Mouse (Mus musculus) small intestine, adult 2 months (tissue): ENCODE data around the gene Trim33. TPM values are rescaled to one million over a fixed set of nuclear protein-coding genes. Genes with fewer than 3 reads are reported as not detected.

Source experiments
- H3K27ac ChIP-seq: fragments of 200-500 bp; 2 replicates; pipeline ENCODE4 v1.5.1; 2012; ENCODE audit warnings: low read depth, low read length, control low read depth, inconsistent platforms; ENCODE audit not compliant: insufficient read depth
- H3K27me3 ChIP-seq: fragments of 200-500 bp; 2 replicates; pipeline ENCODE4 v1.6.1; 2012; ENCODE audit warnings: mild to moderate bottlenecking, moderate library complexity, low read length, inconsistent platforms; ENCODE audit not compliant: control insufficient read depth, insufficient read depth
- H3K36me3 ChIP-seq: fragments of 200-500 bp; 2 replicates; pipeline ENCODE4 v1.6.1; 2012; ENCODE audit warnings: mild to moderate bottlenecking, low read length, control low read depth, inconsistent platforms; ENCODE audit not compliant: control insufficient read depth, insufficient read depth
- H3K4me1 ChIP-seq: fragments of 200-500 bp; 2 replicates; pipeline ENCODE4 v1.6.1; 2012; ENCODE audit warnings: low read length, inconsistent platforms, mixed read lengths; ENCODE audit not compliant: control insufficient read depth, insufficient read depth, insufficient read length
- H3K4me3 ChIP-seq: fragments of 200-500 bp; 2 replicates; pipeline ENCODE4 v1.5.1; 2012; ENCODE audit warnings: low read depth, mild to moderate bottlenecking, control low read depth, inconsistent platforms, low read length, moderate library complexity
- CTCF ChIP-seq: fragments of 200-500 bp; IDR thresholded peaks from 2 replicates; pipeline ENCODE4 v1.5.1; 2012; ENCODE audit warnings: low read depth, mild to moderate bottlenecking, control low read depth, inconsistent platforms, low read length, moderate library complexity, mixed read lengths; ENCODE audit not compliant: insufficient replicate concordance, insufficient read length; ENCODE audit errors: extremely low read depth
- POLR2A ChIP-seq: fragments of 200-500 bp; IDR thresholded peaks from 2 replicates; pipeline ENCODE4 v1.6.1; 2012; ENCODE audit warnings: low read depth, mild to moderate bottlenecking, control low read depth, inconsistent platforms, low read length, moderate library complexity
- WGBS: fragments of 180-500 bp; shearing (Covaris S2); methylation state at CpG from one replicate; pipeline ENCODE4 v1.1.7; 2018; 5-methylcytosine and 5-hydroxymethylcytosine counted together
- polyA plus RNA-seq: library from polyadenylated mRNA; depleted of rRNA; stranded (reverse); fragments of >200 nt; gene quantifications from 2 replicates; pipeline ENCODE4 v1.2.3, GENCODE M21; 2012

Gene Trim33
- polyA plus RNA-seq, 1 experiment: 4.7 TPM

- no peaks in the 10 kb centered on the region for H3K36me3 ChIP-seq
- no peak overlapping the region for H3K27ac ChIP-seq
- H3K4me3 ChIP-seq: no peak overlapping the region
- TF ChIP-seq CTCF (no peak), POLR2A (no peak)
- H3K4me1 ChIP-seq: no peaks in the 10 kb centered on the region
- 79% methylated on average over 11 of the region's 11 CpGs for WGBS
- no peaks in the 10 kb centered on the region for H3K27me3 ChIP-seq
Observed at GRCm38 (mm10) chr3:103364182-103364945, 85.3 kb downstream of the Trim33 start.

GRCm38 (mm10) chr3:103367176-103367970, 88.3 kb downstream of the Trim33 start:
- Histone ChIP-seq H3K4me3 (no peak overlapping the region), H3K27ac (no peak overlapping the region), H3K27me3 (no peaks in the 10 kb centered on the region), H3K4me1 (no peaks in the 10 kb centered on the region), H3K36me3 (no peaks in the 10 kb centered on the region)
- 80% methylated on average over 11 of the region's 11 CpGs for WGBS
- no peak for TF ChIP-seq POLR2A
- no peak for TF ChIP-seq CTCF

DNA sequence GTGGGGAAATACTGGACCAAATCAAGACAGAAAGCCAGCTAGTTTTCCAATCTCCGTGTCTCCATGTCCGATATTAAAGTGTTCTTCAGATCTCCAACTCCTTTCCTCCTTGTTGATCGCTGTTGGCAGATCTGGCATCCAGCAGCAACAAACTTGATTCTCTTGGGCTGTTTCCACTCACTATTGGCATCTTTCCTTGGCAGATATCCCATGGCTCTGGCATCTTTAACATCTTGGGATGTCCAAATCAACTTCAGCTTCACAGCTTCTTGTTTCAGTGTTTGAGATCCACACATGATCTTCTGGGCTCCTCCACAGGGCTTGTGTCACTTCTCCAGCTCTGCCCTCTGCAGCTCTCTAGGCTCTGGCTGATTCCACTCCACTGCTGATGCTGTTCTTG, 89.6 kb downstream of the Trim33 start:
- no peaks in the 10 kb centered on the region for H3K4me1 ChIP-seq
- 93% methylated on average over 3 of the region's 3 CpGs for WGBS
- no peaks in the 10 kb centered on the region for H3K36me3 ChIP-seq
- H3K4me3 ChIP-seq: no peak overlapping the region
- TF ChIP-seq CTCF (no peak), POLR2A (no peak)
- no peaks in the 10 kb centered on the region for H3K27me3 ChIP-seq
- H3K27ac ChIP-seq: no peak overlapping the region

DNA sequence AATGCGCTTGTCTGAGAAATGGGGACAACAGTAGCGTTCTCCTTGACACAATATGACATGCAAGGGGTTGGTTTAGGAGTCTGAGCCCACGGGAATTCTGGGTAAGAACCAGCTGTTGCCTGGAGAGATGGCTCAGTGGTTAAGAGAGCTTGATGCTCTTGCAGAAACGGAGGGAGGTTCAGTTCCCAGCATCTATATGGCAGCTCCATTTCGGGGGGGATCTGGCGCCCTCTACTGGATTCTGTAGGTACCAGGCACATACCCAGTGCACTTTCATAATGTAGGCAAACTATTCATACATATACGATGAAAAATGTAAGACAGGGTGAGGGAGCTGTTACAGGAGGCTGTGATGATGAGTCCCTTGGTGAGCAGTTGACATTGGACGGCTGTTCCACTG, 94.9 kb downstream of the Trim33 start:
- Histone ChIP-seq H3K27me3 (no peaks in the 10 kb centered on the region), H3K4me3 (no peak overlapping the region), H3K4me1 (peaks cover 3% of the 10 kb centered on the region; the same call in 1 of the 2 replicates), H3K27ac (no peak overlapping the region), H3K36me3 (no peaks in the 10 kb centered on the region)
- WGBS: 42% methylated on average over 8 of the region's 8 CpGs
- TF ChIP-seq CTCF (peak; percentile 70; the same call in 1 of the 2 replicates), POLR2A (no peak)

DNA sequence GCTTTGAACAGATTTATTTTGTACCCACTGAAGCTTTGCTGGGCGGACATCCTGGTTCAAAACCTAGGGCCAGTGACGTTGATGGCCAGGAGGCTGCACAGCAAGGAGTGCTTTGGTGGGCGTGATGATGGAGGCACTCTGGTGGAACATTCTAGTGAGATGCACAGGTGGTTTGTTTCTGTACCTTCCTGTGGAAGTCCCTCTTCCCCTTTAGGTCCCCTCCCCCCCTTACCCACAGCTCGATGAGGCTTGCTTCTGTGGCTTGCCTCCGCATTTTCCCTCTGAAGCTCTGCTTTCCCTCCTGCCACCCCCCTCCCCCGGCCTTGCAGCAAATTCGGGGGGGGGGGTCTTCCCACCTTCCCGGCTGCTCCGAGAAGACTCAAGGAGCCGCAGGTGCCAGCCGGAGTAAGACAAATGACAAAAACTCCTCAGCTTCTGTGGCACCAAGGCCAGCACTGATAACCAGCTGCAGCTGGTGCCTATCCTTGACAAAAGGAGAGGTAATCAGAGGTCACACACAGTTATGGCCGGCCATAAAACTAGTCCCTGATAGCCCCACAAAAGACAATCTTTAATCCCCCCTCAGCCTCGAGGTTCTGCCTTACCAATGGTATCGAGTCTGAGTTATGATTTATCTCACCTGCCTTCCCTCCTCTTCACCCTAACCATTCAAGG, 96.2 kb downstream of the Trim33 start:
- no peaks in the 10 kb centered on the region for H3K27me3 ChIP-seq
- H3K27ac ChIP-seq: no peak overlapping the region
- no peak overlapping the region for H3K4me3 ChIP-seq
- peaks cover 3% of the 10 kb centered on the region; the same call in 1 of the 2 replicates for H3K4me1 ChIP-seq
- H3K36me3 ChIP-seq: no peaks in the 10 kb centered on the region
- TF ChIP-seq CTCF (no peak), POLR2A (no peak)
- 22% methylated on average over 14 of the region's 14 CpGs for WGBS

GRCm38 (mm10) chr3:103378018-103378417, 98.9 kb downstream of the Trim33 start:
- TF ChIP-seq CTCF (no peak), POLR2A (no peak)
- peaks cover 3% of the 10 kb centered on the region; the same call in 1 of the 2 replicates for H3K4me1 ChIP-seq
- no peak overlapping the region for H3K4me3 ChIP-seq
- no peaks in the 10 kb centered on the region for H3K27me3 ChIP-seq
- no peaks in the 10 kb centered on the region for H3K36me3 ChIP-seq
- H3K27ac ChIP-seq: no peak overlapping the region

- H3K27ac ChIP-seq: no peak overlapping the region
- H3K4me1 ChIP-seq: peaks cover 3% of the 10 kb centered on the region; the same call in 1 of the 2 replicates
- H3K27me3 ChIP-seq: no peaks in the 10 kb centered on the region
- no peak for TF ChIP-seq CTCF
- no peak for TF ChIP-seq POLR2A
- no peaks in the 10 kb centered on the region for H3K36me3 ChIP-seq
- H3K4me3 ChIP-seq: no peak overlapping the region
- WGBS: 80% methylated on average over 3 of the region's 3 CpGs
Observed at GRCm38 (mm10) chr3:103379371-103379770, 100.3 kb downstream of the Trim33 start.
